Mouse (Mus musculus) limb, embryonic 14.5 days (tissue): ENCODE data around the gene Scube2. TPM values are rescaled to one million over a fixed set of nuclear protein-coding genes. Genes with fewer than 3 reads are reported as not detected.

Source experiments
- ATAC-seq: fragments of 200-750 bp; cut with Nextera tagmentation; 2 replicates; pipeline ENCODE4 v1.8.0; 2017; ENCODE audit warnings: low read depth, moderate number of reproducible peaks, moderate TSS enrichment; ENCODE audit not compliant: low FRiP score
- DNase-seq: peaks from one replicate; pipeline ENCODE4 v3.0.0-alpha.2; 2015; ENCODE audit warnings: low spot score
- H3K27ac ChIP-seq: fragments of 300-500 bp; sonication (generic); replicated peaks from 2 replicates; pipeline ENCODE4 v1.5.1; 2014; ENCODE audit warnings: low read depth, mild to moderate bottlenecking, low read length, moderate library complexity, mixed read lengths
- H3K27me3 ChIP-seq: fragments of 300-500 bp; sonication (generic); 2 replicates; pipeline ENCODE4 v1.6.1; 2014; ENCODE audit warnings: low read length, mixed read lengths; ENCODE audit not compliant: control insufficient read depth, insufficient read depth
- H3K36me3 ChIP-seq: fragments of 300-500 bp; sonication (generic); 2 replicates; pipeline ENCODE4 v1.6.1; 2014; ENCODE audit warnings: mild to moderate bottlenecking, low read length, moderate library complexity, mixed read lengths; ENCODE audit not compliant: control insufficient read depth, insufficient read depth
- H3K4me1 ChIP-seq: fragments of 300-500 bp; sonication (generic); 2 replicates; pipeline ENCODE4 v1.6.1; 2014; ENCODE audit warnings: antibody characterized with exemption, low read length, mixed read lengths; ENCODE audit not compliant: control insufficient read depth, insufficient read depth
- H3K4me2 ChIP-seq: fragments of 300-500 bp; sonication (generic); replicated peaks from 2 replicates; pipeline ENCODE4 v1.6.1; 2014; ENCODE audit warnings: low read depth, mild to moderate bottlenecking, low read length, moderate library complexity; ENCODE audit not compliant: severe bottlenecking
- H3K4me3 ChIP-seq: fragments of 300-500 bp; sonication (generic); replicated peaks from 2 replicates; pipeline ENCODE4 v1.5.1; 2014; ENCODE audit warnings: low read length
- H3K9ac ChIP-seq: fragments of 300-500 bp; sonication (generic); 2 replicates; pipeline ENCODE4 v1.6.1; 2014; ENCODE audit warnings: mild to moderate bottlenecking, low read depth, low read length, moderate library complexity; ENCODE audit not compliant: severe bottlenecking
- H3K9me3 ChIP-seq: fragments of 300-500 bp; sonication (generic); 2 replicates; pipeline ENCODE4 v1.6.1; 2016; ENCODE audit warnings: low read length; ENCODE audit not compliant: control insufficient read depth
- POLR2A ChIP-seq: fragments of 200-500 bp; IDR thresholded peaks from 2 replicates; pipeline ENCODE4 v1.8.0; 2012; ENCODE audit warnings: inconsistent platforms, mild to moderate bottlenecking, moderate library complexity, borderline replicate concordance; ENCODE audit not compliant: insufficient read depth, insufficient read length; ENCODE audit errors: extremely low read depth
- WGBS: fragments of 180-500 bp; shearing (Covaris S2); extraction: QIAGEN DNeasy Blood & Tissue Kit; methylation state at CpG from one replicate; pipeline ENCODE4 v1.1.7; 2014; 5-methylcytosine and 5-hydroxymethylcytosine counted together
- polyA plus RNA-seq, 2 experiments: library from polyadenylated mRNA; depleted of rRNA in 1 of 2; stranded (reverse) in 1 of 2; unstranded in 1 of 2; fragments of >200 nt; fragmentation: Nextera tagmentation in 1 of 2; extraction: Ambion mirVana in 1 of 2; gene quantifications; 2 replicates each; pipeline versions ENCODE4 v1.2.1 to v1.2.3; 2012 to 2014

Scube2 gene
- polyA plus RNA-seq, 2 experiments, result 5.2 to 11.7 TPM

DNA sequence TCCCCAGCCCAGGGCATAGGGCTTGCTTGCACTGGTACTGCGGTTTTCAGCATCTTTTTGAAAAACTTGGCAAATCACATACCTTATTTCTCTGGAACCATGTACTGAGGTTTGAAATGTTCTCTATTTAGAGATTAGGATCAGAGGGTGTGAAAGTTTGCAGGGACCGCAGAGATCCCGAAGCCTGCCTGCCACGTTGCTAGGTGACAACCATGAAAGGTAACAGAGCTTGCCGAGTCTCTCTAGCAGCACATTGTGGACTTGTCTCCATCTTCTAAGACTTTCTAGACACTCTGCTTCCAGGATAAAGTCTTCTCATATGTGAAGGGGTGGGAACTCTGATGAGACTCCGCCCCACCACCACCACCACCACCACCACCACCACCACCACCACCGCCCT is 13.5 kb downstream of the Scube2 start:
- ATAC-seq (no peak), DNase-seq (no peak)
- H3K9me3 ChIP-seq, result no peaks in the 10 kb centered on the region
- H3K9ac ChIP-seq, result no peak overlapping the region
- no peaks in the 10 kb centered on the region for H3K27me3 ChIP-seq
- H3K36me3 ChIP-seq, result no peaks in the 10 kb centered on the region
- 89% methylated on average over 7 of the region's 7 CpGs for whole genome bisulfite sequencing
- H3K4me2 ChIP-seq, result no peak overlapping the region
- TF ChIP-seq POLR2A, result no peak
- no peak overlapping the region for H3K27ac ChIP-seq
- no peak overlapping the region for H3K4me3 ChIP-seq
- H3K4me1 ChIP-seq, result peaks cover 4% of the 10 kb centered on the region; the same call in 1 of the 2 replicates

DNA sequence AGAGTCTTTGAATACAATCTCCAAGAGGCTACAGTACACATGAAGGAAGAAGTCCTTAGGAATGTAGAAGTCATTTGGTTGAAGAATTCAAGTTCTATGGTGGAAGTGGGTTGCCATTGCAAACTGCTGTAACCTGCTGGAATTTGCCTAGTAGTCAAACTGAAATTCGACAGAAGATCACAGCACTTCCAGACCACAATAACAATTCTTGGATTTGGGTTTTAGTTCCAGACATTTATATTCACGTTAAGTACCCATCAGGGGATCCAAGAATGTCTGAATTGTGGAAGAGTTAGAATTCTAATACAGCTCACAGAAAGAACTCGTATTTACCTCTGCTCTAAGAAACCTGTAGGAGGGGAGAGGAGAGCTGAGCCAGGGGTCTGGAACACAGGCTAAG is 14.9 kb downstream of the Scube2 start:
- Histone ChIP-seq H3K27ac (no peak overlapping the region), H3K9ac (no peak overlapping the region), H3K36me3 (no peaks in the 10 kb centered on the region), H3K4me2 (no peak overlapping the region), H3K4me1 (peaks cover 4% of the 10 kb centered on the region; the same call in 1 of the 2 replicates), H3K27me3 (no peaks in the 10 kb centered on the region), H3K4me3 (no peak overlapping the region), H3K9me3 (no peaks in the 10 kb centered on the region)
- 51% methylated on average over 3 of the region's 3 CpGs for WGBS
- ATAC-seq (peak; percentile 30; the same call in 1 of the 2 replicates), DNase-seq (peak; percentile 26)
- no peak for TF ChIP-seq POLR2A

DNA sequence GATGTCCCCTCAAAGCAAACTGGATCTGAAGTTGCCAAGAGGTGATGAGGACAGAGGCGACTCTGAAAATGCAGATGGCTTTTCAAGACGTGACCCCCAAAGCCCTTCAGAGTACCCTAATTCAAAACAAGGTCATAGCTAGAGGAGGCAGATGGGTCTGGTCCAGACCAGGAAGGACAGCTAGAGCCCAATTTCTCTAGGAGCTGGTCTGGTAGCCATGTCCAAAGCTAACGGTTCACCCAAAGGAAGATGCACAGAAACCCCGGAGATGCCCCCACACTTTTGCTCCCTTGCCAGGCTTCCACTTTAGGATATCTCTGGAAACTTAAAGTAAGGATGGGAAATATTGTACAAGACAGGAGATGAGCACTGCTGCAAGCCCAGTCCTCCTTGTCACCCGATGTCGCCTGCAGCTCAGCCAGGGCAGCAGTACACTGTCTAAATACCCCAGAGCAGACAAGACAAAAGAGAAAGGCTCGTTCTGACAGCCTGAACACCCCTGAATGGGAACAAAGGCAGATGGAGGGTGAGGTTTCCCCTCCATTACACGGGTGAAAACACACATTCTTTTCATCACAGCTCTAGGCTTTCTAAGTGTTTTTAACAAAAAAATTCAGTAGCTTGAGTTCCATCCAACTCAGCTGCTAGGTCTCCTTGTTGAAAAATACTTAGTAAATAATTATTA is 15.6 kb downstream of the Scube2 start:
- no peak overlapping the region for H3K27ac ChIP-seq
- no peak for DNase-seq
- H3K27me3 ChIP-seq, result no peaks in the 10 kb centered on the region
- H3K4me3 ChIP-seq, result no peak overlapping the region
- H3K9ac ChIP-seq, result no peak overlapping the region
- ATAC-seq, result no peak
- TF ChIP-seq POLR2A, result no peak
- no peak overlapping the region for H3K4me2 ChIP-seq
- peaks cover 4% of the 10 kb centered on the region; the same call in 1 of the 2 replicates for H3K4me1 ChIP-seq
- H3K36me3 ChIP-seq, result no peaks in the 10 kb centered on the region
- H3K9me3 ChIP-seq, result no peaks in the 10 kb centered on the region
- WGBS, result 63% methylated on average over 8 of the region's 8 CpGs

DNA sequence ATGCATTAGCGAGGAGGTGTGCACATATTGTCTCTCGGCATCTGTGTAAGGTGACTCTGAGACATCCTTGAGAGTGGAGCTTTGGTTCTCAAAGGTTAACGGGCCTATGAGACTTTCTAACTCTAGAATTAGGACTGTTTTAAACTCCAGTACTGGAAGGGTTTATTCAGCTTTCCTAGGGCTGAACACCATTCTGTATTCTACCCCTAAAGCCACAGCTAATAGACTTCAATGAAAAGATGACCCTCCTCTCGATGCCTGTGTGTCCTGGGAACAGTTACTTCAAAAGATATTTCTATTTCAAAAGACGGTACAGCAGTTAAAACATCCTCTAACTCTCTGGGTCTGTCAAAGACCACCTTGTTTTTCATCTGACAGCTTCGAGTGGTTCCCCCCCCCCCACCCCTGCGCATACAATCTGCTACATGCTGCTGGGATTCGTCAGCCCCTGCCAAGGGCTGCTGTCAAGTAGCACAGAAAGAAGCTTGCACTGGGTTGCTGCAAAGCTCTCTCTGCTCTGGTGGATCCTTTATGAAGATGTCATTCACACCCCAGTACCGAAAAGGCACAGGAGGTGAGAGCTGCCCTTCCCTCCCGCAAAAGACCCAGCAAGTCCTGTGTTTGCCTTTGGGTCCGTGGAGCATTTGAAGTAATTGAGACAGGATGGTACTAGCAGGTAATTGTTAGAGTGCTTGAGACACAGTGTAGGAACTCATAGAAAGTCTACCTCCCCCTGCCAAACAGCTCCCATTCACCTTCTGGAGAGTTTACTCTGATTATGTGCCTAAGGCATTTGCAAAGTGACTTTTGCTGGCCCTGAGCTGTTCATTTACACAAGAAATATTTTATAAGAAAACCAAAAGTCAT is 16.4 kb downstream of the Scube2 start:
- H3K9ac ChIP-seq, result no peak overlapping the region
- no peak overlapping the region for H3K4me2 ChIP-seq
- DNase-seq, result no peak
- no peak overlapping the region for H3K27ac ChIP-seq
- TF ChIP-seq POLR2A, result no peak
- H3K27me3 ChIP-seq, result no peaks in the 10 kb centered on the region
- H3K4me3 ChIP-seq, result no peak overlapping the region
- no peak for ATAC-seq
- WGBS, result 42% methylated on average over 11 of the region's 11 CpGs
- peaks cover 4% of the 10 kb centered on the region; the same call in 1 of the 2 replicates for H3K4me1 ChIP-seq
- H3K36me3 ChIP-seq, result no peaks in the 10 kb centered on the region
- no peaks in the 10 kb centered on the region for H3K9me3 ChIP-seq

DNA sequence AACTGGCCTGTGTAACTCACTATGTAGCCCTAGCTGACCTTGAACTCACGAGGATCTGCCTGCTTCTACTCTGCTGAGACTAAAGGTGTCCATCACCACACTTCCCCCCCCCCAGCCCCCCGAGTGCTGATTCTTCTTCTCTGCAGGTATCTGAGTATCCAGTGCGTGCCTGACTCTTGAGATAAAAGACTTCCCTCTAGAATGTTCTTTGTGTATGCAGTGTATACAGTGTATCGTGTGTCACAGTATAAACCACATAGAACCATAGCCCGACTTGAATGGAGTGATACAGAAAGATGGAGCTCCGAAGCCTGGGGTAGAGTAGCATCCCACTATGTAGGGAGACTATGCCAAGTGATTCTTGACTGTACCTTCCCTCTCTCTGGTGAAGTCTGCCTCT is 21.4 kb downstream of the Scube2 start:
- H3K4me1 ChIP-seq, result no peaks in the 10 kb centered on the region
- TF ChIP-seq POLR2A, result no peak
- 89% methylated on average over 6 of the region's 6 CpGs for WGBS
- no peaks in the 10 kb centered on the region for H3K36me3 ChIP-seq
- no peak overlapping the region for H3K27ac ChIP-seq
- no peak overlapping the region for H3K4me3 ChIP-seq
- H3K9ac ChIP-seq, result no peak overlapping the region
- ATAC-seq (no peak), DNase-seq (no peak)
- H3K9me3 ChIP-seq, result no peaks in the 10 kb centered on the region
- no peak overlapping the region for H3K4me2 ChIP-seq
- H3K27me3 ChIP-seq, result no peaks in the 10 kb centered on the region
